Mouse (Mus musculus): ENCODE results near the gene Lbr. TPM values are rescaled to one million over a fixed set of nuclear protein-coding genes. Genes with fewer than 3 reads are reported as not detected.

Lbr gene
- total and polyA plus RNA-seq, 2 experiments from 2014 or later = 29.1 to 39.8 TPM

GRCm38 (mm10) chr1:181853081-181853736 is 10.4 kb upstream of the Lbr start:
- Histone ChIP-seq H3K36me3 (ENCODE audit: insufficient read depth, low read length) (no peaks in the 10 kb centered on the region), H3K27ac (no peak overlapping the region), H3K27me3 (ENCODE audit: insufficient read depth, low read length) (no peaks in the 10 kb centered on the region), H3K9me3 (ENCODE audit: low read length) (no peaks in the 10 kb centered on the region), H3K4me1 (ENCODE audit: insufficient read depth, low read length) (0 out of 2 replicates have a peak, but pooled peaks cover 4% of the 10 kb centered on the region), H3K4me2 (ENCODE audit: low read depth, low read length) (peak overlapping the region; percentile 29), H3K9ac (replicated peaks; ENCODE audit: low read length) (no peak overlapping the region), H3K4me3 (ENCODE audit: low read length) (no peak overlapping the region)
- TF ChIP-seq CTCF (IDR thresholded peaks at IDR 0.05; ENCODE audit: low read depth) = no peak
- DNase-seq (ENCODE audit: low spot score) (no peak), ATAC-seq (no peak)
- 14% methylated on average over 16 of the region's 21 CpGs for WGBS

- WGBS = 48% methylated on average over 13 of the region's 13 CpGs
- peak overlapping the region; percentile 29; the same call in 1 of the 2 replicates for H3K4me2 ChIP-seq (ENCODE audit: low read depth, low read length)
These were observed 9.6 kb upstream of the Lbr start for GRCm38 (mm10) chr1:181852466-181852865.

DNA sequence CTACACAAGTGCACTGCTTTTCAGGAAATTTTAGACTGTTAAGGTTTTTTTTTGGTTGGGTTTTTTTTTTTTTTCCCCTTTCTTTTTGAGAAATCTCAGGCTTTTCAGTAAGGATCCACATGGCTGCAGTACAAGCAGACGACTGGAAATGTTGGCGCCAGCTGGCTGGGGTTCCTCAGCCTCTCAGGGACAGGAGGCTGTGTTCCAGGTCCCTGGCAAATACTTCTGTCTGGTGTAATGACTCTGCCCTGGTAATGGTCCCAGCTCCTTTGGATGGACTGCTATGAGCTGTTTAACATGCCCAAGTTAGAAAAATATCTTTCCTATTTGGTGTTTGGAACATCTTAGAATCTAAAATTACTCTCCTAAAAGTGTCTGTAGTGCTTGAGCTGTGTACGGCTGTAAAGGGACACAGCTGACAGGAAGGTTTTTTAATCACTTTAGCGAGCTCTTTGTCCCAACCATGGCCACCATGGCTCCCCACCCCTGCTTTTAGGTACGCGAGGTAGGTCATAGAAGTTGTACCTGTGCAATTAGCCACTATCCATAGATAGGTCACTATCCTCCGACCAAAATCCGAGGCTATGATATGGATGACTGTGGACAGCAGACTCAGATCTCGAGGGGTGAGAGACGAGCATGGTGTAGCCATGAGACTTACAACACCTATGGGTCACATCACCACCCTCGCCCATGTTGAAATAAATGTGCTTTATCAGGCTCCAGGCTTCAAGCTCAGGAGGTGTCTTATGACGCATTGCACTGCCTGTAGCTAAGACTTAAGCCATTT is 8.9 kb upstream of the Lbr start:
- 0 out of 2 replicates have a peak, but pooled peaks cover 4% of the 10 kb centered on the region for H3K4me1 ChIP-seq (ENCODE audit: insufficient read depth, low read length)
- 81% methylated on average over 12 of the region's 12 CpGs for WGBS
- H3K9me3 ChIP-seq (ENCODE audit: low read length) = no peaks in the 10 kb centered on the region
- H3K4me2 ChIP-seq (ENCODE audit: low read depth, low read length) = no peak overlapping the region
- H3K27ac ChIP-seq = no peak overlapping the region
- ATAC-seq (no peak), DNase-seq (ENCODE audit: low spot score) (peak; percentile 76)
- no peaks in the 10 kb centered on the region for H3K36me3 ChIP-seq (ENCODE audit: insufficient read depth, low read length)
- no peak for TF ChIP-seq CTCF (IDR thresholded peaks at IDR 0.05; ENCODE audit: low read depth)
- H3K4me3 ChIP-seq (ENCODE audit: low read length) = no peak overlapping the region
- H3K27me3 ChIP-seq (ENCODE audit: insufficient read depth, low read length) = no peaks in the 10 kb centered on the region
- H3K9ac ChIP-seq (replicated peaks; ENCODE audit: low read length) = no peak overlapping the region

More at GRCm38 (mm10) chr1:181852466-181852865, 9.6 kb upstream of the Lbr start:
- Histone ChIP-seq H3K27me3 (ENCODE audit: insufficient read depth, low read length) (no peaks in the 10 kb centered on the region), H3K9ac (replicated peaks; ENCODE audit: low read length) (no peak overlapping the region), H3K36me3 (ENCODE audit: insufficient read depth, low read length) (no peaks in the 10 kb centered on the region), H3K9me3 (ENCODE audit: low read length) (no peaks in the 10 kb centered on the region), H3K4me1 (ENCODE audit: insufficient read depth, low read length) (0 out of 2 replicates have a peak, but pooled peaks cover 4% of the 10 kb centered on the region), H3K27ac (no peak overlapping the region), H3K4me3 (ENCODE audit: low read length) (no peak overlapping the region)
- no peak for TF ChIP-seq CTCF (IDR thresholded peaks at IDR 0.05; ENCODE audit: low read depth)
- no peak for ATAC-seq
- no peak for DNase-seq (ENCODE audit: low spot score)

- H3K27ac ChIP-seq = no peak overlapping the region
- no peaks in the 10 kb centered on the region for H3K27me3 ChIP-seq (ENCODE audit: insufficient read depth, low read length)
- H3K9me3 ChIP-seq (ENCODE audit: low read length) = no peaks in the 10 kb centered on the region
- DNase-seq (ENCODE audit: low spot score) (peak; percentile 28), ATAC-seq (no peak)
- no peak overlapping the region for H3K9ac ChIP-seq (replicated peaks; ENCODE audit: low read length)
- WGBS = 52% methylated on average over 4 of the region's 4 CpGs
- H3K36me3 ChIP-seq (ENCODE audit: insufficient read depth, low read length) = no peaks in the 10 kb centered on the region
- no peak overlapping the region for H3K4me3 ChIP-seq (ENCODE audit: low read length)
- TF ChIP-seq CTCF (IDR thresholded peaks at IDR 0.05; ENCODE audit: low read depth) = no peak
- H3K4me2 ChIP-seq (ENCODE audit: low read depth, low read length) = no peak overlapping the region
- 0 out of 2 replicates have a peak, but pooled peaks cover 4% of the 10 kb centered on the region for H3K4me1 ChIP-seq (ENCODE audit: insufficient read depth, low read length)
These were observed 7.6 kb upstream of the Lbr start for GRCm38 (mm10) chr1:181850441-181850840.

DNA sequence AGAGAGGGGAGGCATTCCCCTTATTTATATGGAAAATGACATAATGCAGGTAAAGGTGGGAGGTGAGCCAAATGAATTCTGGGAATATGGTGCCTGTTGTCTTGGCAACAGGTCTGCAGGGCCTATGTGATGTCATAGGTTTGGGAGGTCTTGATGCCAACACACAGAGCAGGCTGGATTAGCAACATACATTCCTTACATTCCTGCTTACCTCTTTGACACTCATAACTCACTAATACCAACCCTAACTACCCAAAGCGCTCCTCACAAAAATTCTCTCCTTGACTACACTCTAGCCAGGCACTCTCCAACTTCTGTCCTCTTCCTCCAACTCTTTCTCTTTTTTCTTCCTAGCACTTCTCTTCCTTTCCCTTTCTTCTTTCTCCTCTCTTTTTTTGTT is 5.4 kb upstream of the Lbr start:
- TF ChIP-seq CTCF (IDR thresholded peaks at IDR 0.05; ENCODE audit: low read depth) = no peak
- H3K4me3 ChIP-seq (ENCODE audit: low read length) = no peak overlapping the region
- H3K4me1 ChIP-seq (ENCODE audit: insufficient read depth, low read length) = peaks cover 3% of the 10 kb centered on the region; the same call in 1 of the 2 replicates
- no peak for ATAC-seq
- H3K4me2 ChIP-seq (ENCODE audit: low read depth, low read length) = no peak overlapping the region
- H3K27ac ChIP-seq = no peak overlapping the region
- H3K36me3 ChIP-seq (ENCODE audit: insufficient read depth, low read length) = no peaks in the 10 kb centered on the region
- no peaks in the 10 kb centered on the region for H3K9me3 ChIP-seq (ENCODE audit: low read length)
- H3K9ac ChIP-seq (replicated peaks; ENCODE audit: low read length) = no peak overlapping the region
- 95% methylated on average over 1 of the region's 1 CpGs for WGBS
- DNase-seq (ENCODE audit: low spot score) = no peak
- H3K27me3 ChIP-seq (ENCODE audit: insufficient read depth, low read length) = no peaks in the 10 kb centered on the region

GRCm38 (mm10) chr1:181847396-181847795 is 4.5 kb upstream of the Lbr start:
- Histone ChIP-seq H3K9ac (replicated peaks; ENCODE audit: low read length) (no peak overlapping the region), H3K27ac (no peak overlapping the region), H3K4me2 (ENCODE audit: low read depth, low read length) (no peak overlapping the region), H3K36me3 (ENCODE audit: insufficient read depth, low read length) (no peaks in the 10 kb centered on the region), H3K9me3 (ENCODE audit: low read length) (no peaks in the 10 kb centered on the region), H3K4me1 (ENCODE audit: insufficient read depth, low read length) (peaks cover 5% of the 10 kb centered on the region; the same call in 1 of the 2 replicates), H3K4me3 (ENCODE audit: low read length) (no peak overlapping the region), H3K27me3 (ENCODE audit: insufficient read depth, low read length) (no peaks in the 10 kb centered on the region)
- 95% methylated on average over 3 of the region's 3 CpGs for WGBS
- DNase-seq (ENCODE audit: low spot score) (no peak), ATAC-seq (no peak)
- no peak for TF ChIP-seq CTCF (IDR thresholded peaks at IDR 0.05; ENCODE audit: low read depth)
